Mouse (Mus musculus): ENCODE data around the gene Gfpt2. TPM values are rescaled to one million over a fixed set of nuclear protein-coding genes. Genes with fewer than 3 reads are reported as not detected.

Gene Gfpt2
- polyA plus RNA-seq, 1 experiment from 2014 or later: 16.0 TPM

DNA sequence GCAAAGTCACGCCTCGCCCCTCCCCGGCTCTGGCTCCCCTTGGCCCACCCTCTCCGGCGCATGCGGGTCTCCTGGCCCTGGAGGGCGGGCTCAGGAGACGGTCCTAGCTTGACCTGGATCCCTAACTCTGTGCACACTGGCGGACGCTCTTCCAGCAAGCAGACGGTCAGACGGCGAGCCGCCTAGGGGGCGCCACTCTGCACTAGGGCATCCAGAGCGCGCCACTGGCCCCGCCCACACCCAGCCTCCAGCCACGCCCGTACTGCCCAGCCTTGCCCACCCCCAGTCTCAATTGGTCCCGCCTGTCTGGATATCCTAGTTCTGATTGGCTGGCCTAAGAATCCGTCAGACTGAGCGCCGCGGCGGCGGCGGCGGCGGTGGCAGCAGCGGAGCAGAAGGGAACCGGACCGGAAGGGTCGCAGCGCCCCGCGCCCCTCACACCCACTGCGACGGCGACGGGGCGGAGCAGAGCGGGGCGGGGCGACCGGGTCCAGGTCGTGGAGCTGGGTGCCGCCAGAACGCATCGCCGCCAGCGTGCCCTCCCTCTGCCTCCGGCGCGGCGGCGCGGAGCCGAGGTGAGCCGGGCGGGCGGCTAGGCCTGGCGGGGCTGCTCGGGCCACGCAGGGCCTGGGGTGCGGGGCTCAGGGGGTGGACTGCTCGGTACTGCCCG, 52.6 kb downstream of the Gfpt2 start, which contains the start of gene Mapk9:
Mapk9 (plus strand) TSS at position 351 of the 670 bp plus-strand sequence.
- WGBS: under 1% methylated on average over 68 of the region's 68 CpGs
- no peaks in the 10 kb centered on the region for H3K27me3 ChIP-seq (ENCODE audit: insufficient read depth, poor library complexity, severe bottlenecking)
- peak within 1 kb of the TSS; percentile 74 for H3K4me3 ChIP-seq
- peak within 1 kb of the TSS; percentile 93 for H3K27ac ChIP-seq
- H3K9me3 ChIP-seq: no peaks in the 10 kb centered on the region
- peak; percentile 98 for DNase-seq (ENCODE audit: low spot score)
- H3K36me3 ChIP-seq: peaks cover 14% of the 10 kb centered on the region
- peaks cover 26% of the 10 kb centered on the region for H3K4me1 ChIP-seq (replicated peaks)

DNA sequence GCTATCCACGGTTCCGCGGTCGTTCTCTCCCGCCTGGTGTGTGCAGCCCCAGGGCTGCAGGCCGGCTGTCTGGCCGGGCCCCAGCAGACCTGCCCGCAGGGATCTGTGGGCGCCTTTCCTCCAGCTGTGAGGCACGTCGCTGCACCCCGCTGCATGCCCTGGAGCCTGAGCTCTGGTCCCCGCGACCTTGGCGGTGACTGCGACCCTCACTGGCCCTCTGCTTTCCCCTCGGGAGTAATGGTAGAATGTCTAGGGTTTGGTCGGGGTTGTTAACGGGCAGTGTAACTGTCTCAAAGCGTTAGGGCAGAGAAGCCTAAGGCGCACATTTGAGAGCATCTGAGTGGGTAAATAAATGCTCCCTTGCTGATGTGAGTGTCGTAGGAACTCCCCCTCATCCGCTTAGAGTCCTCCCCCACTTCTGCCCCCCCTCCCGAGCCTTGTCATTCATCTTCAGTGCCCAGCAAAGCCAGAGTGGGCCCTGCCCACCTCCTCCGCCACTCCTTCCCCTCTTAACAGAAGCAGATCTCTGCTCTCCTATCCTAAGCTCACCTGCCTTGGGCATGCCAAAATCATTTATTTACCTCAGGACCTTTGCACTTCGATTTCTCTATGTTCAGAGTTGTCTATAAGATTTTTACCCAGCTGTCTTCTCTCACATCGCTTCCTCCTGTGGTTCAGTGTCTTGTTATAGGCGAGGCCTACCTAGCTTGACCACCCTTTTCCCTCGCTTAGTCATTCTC, 53.3 kb downstream of the Gfpt2 start:
- no peaks in the 10 kb centered on the region for H3K9me3 ChIP-seq
- 10% methylated on average over 29 of the region's 29 CpGs for WGBS
- H3K4me3 ChIP-seq: peak overlapping the region; percentile 74
- peaks cover 26% of the 10 kb centered on the region for H3K4me1 ChIP-seq (replicated peaks)
- H3K27me3 ChIP-seq (ENCODE audit: insufficient read depth, poor library complexity, severe bottlenecking): no peaks in the 10 kb centered on the region
- peak overlapping the region; percentile 93 for H3K27ac ChIP-seq
- DNase-seq (ENCODE audit: low spot score): no peak
- peaks cover 14% of the 10 kb centered on the region for H3K36me3 ChIP-seq

DNA sequence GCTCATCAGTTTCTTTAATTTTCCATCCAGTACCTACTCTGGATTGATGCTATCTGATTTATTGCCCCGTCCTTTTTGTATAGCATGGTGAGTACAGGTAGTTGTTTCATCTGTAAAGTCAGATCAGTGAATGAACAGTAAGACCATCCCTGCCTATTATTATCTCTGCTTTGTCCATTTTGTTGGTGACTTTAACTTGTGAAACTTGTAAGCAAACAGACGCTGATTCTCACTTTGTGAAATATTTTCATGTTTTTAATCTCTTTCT, 53.8 kb downstream of the Gfpt2 start:
- peaks cover 14% of the 10 kb centered on the region for H3K36me3 ChIP-seq
- H3K4me1 ChIP-seq (replicated peaks): peaks cover 26% of the 10 kb centered on the region
- no peak for DNase-seq (ENCODE audit: low spot score)
- H3K4me3 ChIP-seq: peak overlapping the region; percentile 74
- WGBS: 76% methylated on average over 2 of the region's 2 CpGs
- H3K9me3 ChIP-seq: no peaks in the 10 kb centered on the region
- H3K27ac ChIP-seq: no peak overlapping the region
- no peaks in the 10 kb centered on the region for H3K27me3 ChIP-seq (ENCODE audit: insufficient read depth, poor library complexity, severe bottlenecking)

DNA sequence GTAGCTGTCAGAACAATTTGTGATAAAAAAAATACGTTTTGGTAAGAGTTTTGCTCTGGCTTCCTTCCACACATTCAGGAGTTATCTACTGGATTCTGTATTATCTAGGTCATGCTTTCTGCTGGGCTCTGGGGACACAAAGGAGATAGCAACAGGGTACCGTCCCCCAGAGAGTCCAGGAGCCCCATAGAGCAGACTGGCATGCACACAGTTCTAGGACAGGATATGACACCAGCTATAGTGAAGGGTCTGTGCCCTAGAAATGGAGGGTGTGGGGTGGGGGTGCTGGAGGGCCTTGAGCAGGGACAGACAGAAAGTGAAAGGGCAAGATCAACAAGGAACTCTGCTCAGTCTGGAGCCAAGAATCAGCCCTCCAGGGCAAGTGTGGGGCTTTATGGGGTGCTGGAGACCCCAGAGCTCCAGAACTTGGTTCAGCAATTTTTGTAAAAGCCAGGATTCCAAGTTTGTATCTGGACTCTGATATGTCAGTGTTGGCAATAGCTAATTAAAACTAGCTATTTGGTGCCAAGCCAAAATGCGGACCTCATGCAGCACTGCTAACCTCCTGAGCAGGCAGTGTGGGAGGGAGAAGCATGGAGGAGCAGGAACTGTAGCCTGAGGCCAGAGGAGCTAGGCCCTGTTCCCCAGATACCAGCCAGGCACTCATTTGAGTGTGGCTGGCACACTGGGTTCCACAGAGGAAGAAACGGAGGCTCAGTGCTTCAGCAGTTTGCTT, 54.3 kb downstream of the Gfpt2 start:
- H3K27me3 ChIP-seq (ENCODE audit: insufficient read depth, poor library complexity, severe bottlenecking): no peaks in the 10 kb centered on the region
- no peak overlapping the region for H3K27ac ChIP-seq
- peaks cover 26% of the 10 kb centered on the region for H3K4me1 ChIP-seq (replicated peaks)
- H3K9me3 ChIP-seq: no peaks in the 10 kb centered on the region
- peak overlapping the region; percentile 74; the same call in 1 of the 2 replicates for H3K4me3 ChIP-seq
- DNase-seq (ENCODE audit: low spot score): no peak
- 87% methylated on average over 4 of the region's 4 CpGs for WGBS
- H3K36me3 ChIP-seq: peaks cover 14% of the 10 kb centered on the region

DNA sequence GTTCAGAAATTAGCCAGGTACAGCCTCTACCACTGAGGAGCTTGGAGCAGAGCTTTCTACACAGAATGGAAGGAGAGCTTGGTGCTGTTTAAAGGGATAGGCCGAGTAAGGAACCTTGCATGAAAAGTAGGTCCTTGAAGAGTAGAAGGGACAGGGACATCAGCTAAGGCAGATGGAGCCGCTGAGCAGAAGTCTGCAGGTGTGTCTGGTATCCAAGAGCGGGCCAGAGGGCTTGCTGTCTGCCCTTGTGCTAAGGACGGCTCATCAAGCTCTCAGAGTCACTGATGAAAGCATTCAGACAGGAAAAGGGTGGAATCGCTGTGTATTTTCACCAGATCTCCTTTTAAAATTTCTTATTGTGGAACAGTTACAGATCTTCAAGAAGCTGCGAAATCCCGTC, 56.4 kb downstream of the Gfpt2 start:
- no peak overlapping the region for H3K4me3 ChIP-seq
- H3K27ac ChIP-seq: no peak overlapping the region
- no peaks in the 10 kb centered on the region for H3K27me3 ChIP-seq (ENCODE audit: insufficient read depth, poor library complexity, severe bottlenecking)
- WGBS: 92% methylated on average over 7 of the region's 7 CpGs
- H3K36me3 ChIP-seq: peaks cover 29% of the 10 kb centered on the region
- H3K9me3 ChIP-seq: no peaks in the 10 kb centered on the region
- no peak for DNase-seq (ENCODE audit: low spot score)
- peaks cover 26% of the 10 kb centered on the region for H3K4me1 ChIP-seq (replicated peaks)

DNA sequence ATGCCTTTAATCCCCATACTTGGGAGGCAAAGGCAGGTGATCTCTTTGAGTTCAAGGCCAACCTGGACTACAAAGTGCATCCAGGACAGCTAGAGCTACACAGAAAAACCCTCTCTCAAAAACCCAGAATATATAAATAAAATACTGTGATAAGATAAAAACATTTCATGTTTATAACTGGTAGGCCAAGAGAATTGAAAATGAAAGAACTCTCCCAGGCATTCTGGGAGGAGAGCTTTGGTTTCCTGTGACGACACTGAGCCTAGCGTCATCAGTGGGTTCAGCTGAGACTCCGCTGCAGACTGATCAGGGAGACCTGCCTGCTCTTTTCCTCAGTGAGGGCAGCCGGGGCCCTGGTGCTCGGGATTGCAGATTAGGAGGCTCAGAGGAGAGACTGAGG, 61.2 kb downstream of the Gfpt2 start:
- Histone ChIP-seq H3K27ac (no peak overlapping the region), H3K4me1 (replicated peaks) (no peaks in the 10 kb centered on the region), H3K4me3 (no peak overlapping the region), H3K9me3 (no peaks in the 10 kb centered on the region), H3K27me3 (ENCODE audit: insufficient read depth, poor library complexity, severe bottlenecking) (no peaks in the 10 kb centered on the region), H3K36me3 (peaks cover 29% of the 10 kb centered on the region)
- 87% methylated on average over 5 of the region's 5 CpGs for WGBS
- no peak for DNase-seq (ENCODE audit: low spot score)

DNA sequence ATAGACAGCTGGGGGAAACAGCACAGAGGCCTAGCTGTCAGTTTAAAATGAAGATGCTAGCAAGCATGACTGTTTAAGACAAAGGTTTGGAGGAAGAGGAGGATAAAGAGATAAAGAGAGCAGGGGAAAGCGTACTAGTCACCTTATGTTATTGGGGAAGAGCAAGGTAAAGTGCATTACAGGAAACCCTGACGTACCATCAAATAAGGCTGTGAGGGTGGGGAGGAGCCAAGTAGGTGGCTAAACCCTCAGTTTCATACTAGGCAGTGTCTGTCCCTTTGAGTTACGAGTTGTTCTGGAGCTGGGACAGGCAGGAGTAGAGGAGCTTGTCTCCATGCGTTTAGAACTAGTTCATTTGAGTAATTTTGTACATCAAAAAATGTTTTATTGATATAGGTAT, 67.2 kb downstream of the Gfpt2 start:
- WGBS: 87% methylated on average over 4 of the region's 4 CpGs
- no peaks in the 10 kb centered on the region for H3K27me3 ChIP-seq (ENCODE audit: insufficient read depth, poor library complexity, severe bottlenecking)
- no peaks in the 10 kb centered on the region for H3K9me3 ChIP-seq
- 0 out of 2 replicates have a peak, but pooled peaks cover 15% of the 10 kb centered on the region for H3K36me3 ChIP-seq
- H3K4me3 ChIP-seq: no peak overlapping the region
- DNase-seq (ENCODE audit: low spot score): no peak
- no peak overlapping the region for H3K27ac ChIP-seq
- no peaks in the 10 kb centered on the region for H3K4me1 ChIP-seq (replicated peaks)

DNA sequence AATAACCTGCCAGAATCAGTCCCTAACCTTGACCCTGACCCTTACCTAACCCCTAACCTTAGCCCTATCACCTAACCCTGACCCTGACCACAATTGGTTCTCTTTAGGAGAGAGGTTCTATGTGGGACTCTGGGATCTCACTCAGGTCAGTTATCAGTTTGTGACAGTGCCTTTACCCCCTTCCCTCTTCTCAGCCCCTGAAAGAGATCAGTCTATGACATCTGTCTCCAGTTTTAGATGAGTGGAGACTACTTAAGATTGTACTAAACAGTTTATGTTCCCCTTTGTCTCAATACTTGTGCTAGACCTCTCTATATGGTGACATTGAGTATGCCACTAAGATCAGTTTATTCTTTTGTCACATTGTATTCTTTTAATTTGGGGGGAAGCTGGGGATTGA, 69.9 kb downstream of the Gfpt2 start:
- H3K36me3 ChIP-seq: peaks cover 27% of the 10 kb centered on the region
- H3K4me3 ChIP-seq: no peak overlapping the region
- no peaks in the 10 kb centered on the region for H3K27me3 ChIP-seq (ENCODE audit: insufficient read depth, poor library complexity, severe bottlenecking)
- H3K9me3 ChIP-seq: no peaks in the 10 kb centered on the region
- no peaks in the 10 kb centered on the region for H3K4me1 ChIP-seq (replicated peaks)
- no peak for DNase-seq (ENCODE audit: low spot score)
- H3K27ac ChIP-seq: no peak overlapping the region

DNA sequence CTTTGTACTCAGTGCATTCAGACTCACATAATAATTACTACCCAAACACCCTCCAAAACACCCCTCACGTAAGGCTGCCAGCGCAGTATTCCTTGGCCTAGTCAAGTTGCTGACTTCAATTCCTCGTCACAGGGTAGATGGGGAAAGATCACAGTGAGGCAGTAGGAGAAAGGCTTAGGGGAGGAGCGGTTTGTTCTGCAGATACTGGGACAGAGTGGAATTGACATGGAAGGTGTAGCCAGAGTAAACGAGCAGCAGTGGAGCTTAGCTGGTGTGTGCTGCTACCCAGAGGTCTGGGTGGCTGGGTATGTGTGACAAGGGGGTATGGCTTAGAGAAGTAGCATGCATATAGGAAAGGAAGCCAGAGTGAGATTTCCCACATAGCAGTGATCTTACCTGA, 73.3 kb downstream of the Gfpt2 start:
- no peaks in the 10 kb centered on the region for H3K9me3 ChIP-seq
- H3K27me3 ChIP-seq (ENCODE audit: insufficient read depth, poor library complexity, severe bottlenecking): no peaks in the 10 kb centered on the region
- WGBS: 88% methylated on average over 5 of the region's 5 CpGs
- DNase-seq (ENCODE audit: low spot score): no peak
- H3K27ac ChIP-seq: no peak overlapping the region
- peaks cover 43% of the 10 kb centered on the region for H3K36me3 ChIP-seq
- no peaks in the 10 kb centered on the region for H3K4me1 ChIP-seq (replicated peaks)
- H3K4me3 ChIP-seq: no peak overlapping the region

DNA sequence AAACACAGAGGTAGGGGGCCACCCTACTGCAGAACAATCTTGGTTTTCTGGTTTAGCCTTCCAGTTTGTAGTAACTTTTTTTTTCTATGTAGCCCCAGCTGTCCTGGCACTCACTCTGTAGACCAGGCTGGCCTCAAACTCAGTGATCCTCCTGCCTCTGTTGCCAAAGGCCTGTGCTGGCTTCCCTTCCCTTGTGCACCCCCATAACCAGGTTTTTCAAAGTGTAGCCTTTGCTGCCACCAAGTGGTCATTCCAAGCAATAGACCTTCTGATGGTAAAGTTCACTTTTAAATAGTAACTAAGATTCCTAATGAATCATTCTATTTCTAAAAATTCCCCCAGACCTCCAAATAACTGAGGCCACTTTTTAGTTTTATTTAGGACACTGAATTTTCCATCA, 75.8 kb downstream of the Gfpt2 start:
- Histone ChIP-seq H3K4me3 (no peak overlapping the region), H3K27me3 (ENCODE audit: insufficient read depth, poor library complexity, severe bottlenecking) (no peaks in the 10 kb centered on the region), H3K4me1 (replicated peaks) (no peaks in the 10 kb centered on the region), H3K9me3 (no peaks in the 10 kb centered on the region), H3K27ac (no peak overlapping the region), H3K36me3 (peaks cover 52% of the 10 kb centered on the region)
- peak; percentile 37 for DNase-seq (ENCODE audit: low spot score)

DNA sequence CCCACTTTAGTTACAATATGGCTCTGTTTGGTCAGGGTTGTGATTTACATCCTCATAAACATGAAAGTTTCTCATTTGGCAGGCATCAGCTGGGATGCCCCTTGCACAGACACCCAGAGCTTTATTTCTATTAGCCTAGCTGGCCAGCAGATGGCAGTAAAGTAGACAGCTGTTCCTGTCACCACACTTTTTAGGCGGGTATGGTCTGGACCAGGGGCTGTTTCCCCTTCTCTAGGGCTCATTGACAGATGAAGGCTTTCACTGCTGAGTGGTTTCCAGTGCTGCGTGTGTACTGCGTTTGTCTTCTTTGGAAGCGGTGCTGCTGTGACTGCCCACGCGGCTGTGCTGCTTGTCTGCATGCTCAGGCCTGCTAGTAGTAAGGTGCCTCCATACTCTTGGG, 77.9 kb downstream of the Gfpt2 start:
- peak; percentile 50 for DNase-seq (ENCODE audit: low spot score)
- no peak overlapping the region for H3K4me3 ChIP-seq
- H3K27ac ChIP-seq: no peak overlapping the region
- H3K36me3 ChIP-seq: peaks cover 55% of the 10 kb centered on the region
- H3K9me3 ChIP-seq: no peaks in the 10 kb centered on the region
- 63% methylated on average over 6 of the region's 6 CpGs for WGBS
- H3K27me3 ChIP-seq (ENCODE audit: insufficient read depth, poor library complexity, severe bottlenecking): no peaks in the 10 kb centered on the region
- no peaks in the 10 kb centered on the region for H3K4me1 ChIP-seq (replicated peaks)

DNA sequence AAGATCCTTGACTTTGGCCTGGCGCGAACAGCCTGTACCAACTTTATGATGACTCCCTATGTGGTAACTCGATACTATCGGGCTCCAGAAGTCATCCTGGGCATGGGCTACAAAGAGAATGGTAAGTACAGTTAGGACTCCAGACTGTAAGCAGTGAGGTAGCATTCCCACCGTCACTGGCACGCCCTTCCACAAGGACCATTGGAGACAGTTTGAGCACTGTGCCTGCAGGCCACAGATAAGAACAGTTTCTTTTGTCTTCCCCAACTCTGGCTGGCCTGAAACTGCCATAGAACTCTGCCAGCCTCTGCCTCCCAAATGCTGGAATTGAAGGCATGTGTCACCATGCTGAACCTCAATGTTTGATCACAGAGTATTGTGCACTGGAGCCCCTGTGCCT, 78.8 kb downstream of the Gfpt2 start:
- peaks cover 46% of the 10 kb centered on the region for H3K36me3 ChIP-seq
- DNase-seq (ENCODE audit: low spot score): no peak
- H3K27ac ChIP-seq: no peak overlapping the region
- no peaks in the 10 kb centered on the region for H3K9me3 ChIP-seq
- no peaks in the 10 kb centered on the region for H3K4me1 ChIP-seq (replicated peaks)
- H3K4me3 ChIP-seq: no peak overlapping the region
- H3K27me3 ChIP-seq (ENCODE audit: insufficient read depth, poor library complexity, severe bottlenecking): no peaks in the 10 kb centered on the region
- 89% methylated on average over 6 of the region's 6 CpGs for WGBS
